Mouse (Mus musculus) kidney, adult 11 months (tissue): ENCODE measurements around the gene Rcan2.

ENCODE experiments used
- DNase-seq: peaks from one replicate; pipeline ENCODE4 v3.0.0; 2022

The Rcan2 gene

GRCm38 (mm10) chr17:44026378-44026777 lies 225.2 kb downstream of the Rcan2 start:
- DNase-seq, result no peak

DNA sequence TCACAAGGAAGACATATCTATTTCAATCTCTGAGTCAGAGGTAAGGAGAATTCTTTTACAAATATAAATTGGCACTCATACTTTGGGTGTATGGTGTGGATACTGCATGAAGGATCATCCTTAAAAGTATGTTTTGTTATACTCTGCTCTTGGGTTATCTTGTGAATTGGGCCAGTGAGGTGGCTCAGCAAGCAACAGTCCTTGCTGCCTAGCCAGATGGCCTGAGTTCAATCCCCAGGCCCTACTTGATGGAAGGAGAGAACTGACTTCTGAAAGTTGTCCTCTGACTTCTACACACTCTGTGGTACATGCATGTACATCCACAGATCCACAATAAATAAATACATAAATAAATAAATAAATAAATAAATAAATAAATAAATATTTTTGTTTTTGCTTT lies 225.6 kb downstream of the Rcan2 start:
- DNase-seq, result no peak

- DNase-seq, result no peak
These were observed 226.2 kb downstream of the Rcan2 start for GRCm38 (mm10) chr17:44027311-44027710.

DNA sequence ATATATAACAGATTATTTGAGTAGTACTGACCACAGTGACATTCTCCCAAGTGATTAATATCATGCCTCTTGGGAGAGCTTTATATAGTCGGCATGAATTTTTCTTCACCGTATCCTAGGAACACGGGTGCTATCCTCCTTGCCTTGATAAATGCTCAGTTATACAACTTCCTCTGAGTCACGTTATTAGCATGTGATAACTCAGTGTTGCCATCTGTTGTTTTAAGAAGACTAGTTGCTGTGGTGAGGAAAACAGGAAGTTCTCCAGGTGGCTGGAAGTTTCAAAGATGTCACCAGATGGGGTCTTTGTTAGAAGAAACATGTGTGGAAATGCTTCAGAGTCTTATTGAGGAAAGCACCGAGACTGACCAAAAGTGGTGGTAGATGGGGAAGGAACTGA lies 228.5 kb downstream of the Rcan2 start:
- no peak for DNase-seq

- DNase-seq, result no peak
These were observed 229.8 kb downstream of the Rcan2 start for GRCm38 (mm10) chr17:44030776-44031587.

GRCm38 (mm10) chr17:44035005-44035404 lies 233.9 kb downstream of the Rcan2 start:
- DNase-seq, result no peak

DNA sequence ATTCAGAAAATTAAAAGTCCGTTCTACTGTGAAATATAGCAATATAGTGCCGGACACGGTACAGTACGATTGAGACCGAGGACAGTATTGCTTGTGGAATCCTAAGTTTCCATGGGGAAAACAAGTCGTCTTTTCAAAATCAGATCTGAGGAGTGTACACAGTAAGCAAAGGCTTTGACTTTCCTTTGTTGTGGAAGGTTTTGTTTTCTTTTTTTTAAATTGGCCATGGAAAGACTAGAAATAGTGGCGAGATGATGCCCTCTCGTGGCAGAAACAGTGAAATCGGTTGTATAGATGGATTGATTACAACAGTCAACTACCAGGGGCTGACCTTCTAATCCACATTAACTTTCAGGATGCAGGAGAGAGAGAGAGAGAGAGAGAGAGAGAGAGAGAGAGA lies 237.5 kb downstream of the Rcan2 start:
- no peak for DNase-seq

DNA sequence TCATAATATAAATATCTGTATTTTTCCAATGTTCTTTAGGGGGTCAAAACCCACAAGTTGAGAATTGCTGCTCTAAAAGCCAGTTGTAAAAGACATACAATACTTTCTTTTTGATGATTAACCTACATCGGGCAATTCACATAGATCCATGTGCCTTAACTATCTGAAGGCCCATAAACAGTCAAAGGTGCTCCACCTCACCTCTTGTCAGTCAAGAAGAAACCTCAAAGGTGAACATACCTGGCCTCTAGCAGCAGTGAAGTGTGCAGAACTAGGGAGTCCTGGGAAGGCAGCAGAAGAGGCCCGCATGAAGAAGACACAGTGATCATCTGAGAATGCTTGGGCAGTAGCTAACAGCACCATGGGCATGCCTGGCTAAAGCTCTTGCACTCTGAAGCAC lies 239.3 kb downstream of the Rcan2 start:
- no peak for DNase-seq

- no peak for DNase-seq
These were observed 241.2 kb downstream of the Rcan2 start for GRCm38 (mm10) chr17:44042301-44042700.

GRCm38 (mm10) chr17:44042861-44043260 lies 241.7 kb downstream of the Rcan2 start:
- DNase-seq, result no peak

GRCm38 (mm10) chr17:44053427-44053826 lies 252.3 kb downstream of the Rcan2 start:
- DNase-seq, result no peak

DNA sequence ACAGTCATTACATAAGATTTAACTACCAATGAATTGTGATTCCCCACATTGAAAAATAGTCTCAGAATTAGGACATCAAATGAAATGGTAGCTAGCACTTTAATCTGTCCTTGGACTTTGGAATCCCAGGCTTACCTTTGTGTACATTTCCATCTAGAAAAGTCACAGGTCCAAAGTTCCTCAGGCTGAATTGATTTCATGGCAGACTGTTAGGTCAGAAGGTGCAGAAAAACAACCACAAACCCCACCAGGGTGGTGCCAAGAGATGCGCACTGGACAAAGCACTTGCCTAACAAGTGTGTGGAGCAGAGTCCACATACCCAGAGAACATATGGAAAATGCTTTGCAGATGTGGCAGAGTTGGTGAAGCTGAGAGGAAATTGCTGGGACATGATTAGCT lies 256.0 kb downstream of the Rcan2 start:
- DNase-seq, result no peak

DNA sequence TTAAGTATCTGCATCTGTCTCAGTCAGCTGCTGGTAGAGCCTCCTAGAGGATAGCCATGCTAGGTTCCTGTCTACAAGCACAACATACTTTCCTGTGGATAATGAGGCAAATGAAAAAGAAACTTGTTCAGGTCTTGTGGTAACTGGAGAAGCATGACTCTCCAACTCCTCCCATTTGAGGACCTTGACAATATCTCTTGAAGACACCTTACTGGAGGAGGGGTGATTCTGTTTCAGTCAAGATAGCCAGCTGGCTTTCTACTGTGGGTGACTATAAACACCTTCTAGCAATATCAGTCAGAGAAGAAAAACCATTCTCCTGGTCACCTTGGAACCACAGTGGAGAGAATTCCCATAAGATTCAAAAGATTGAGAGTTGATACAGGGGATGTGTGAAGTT lies 257.0 kb downstream of the Rcan2 start:
- DNase-seq, result no peak

DNA sequence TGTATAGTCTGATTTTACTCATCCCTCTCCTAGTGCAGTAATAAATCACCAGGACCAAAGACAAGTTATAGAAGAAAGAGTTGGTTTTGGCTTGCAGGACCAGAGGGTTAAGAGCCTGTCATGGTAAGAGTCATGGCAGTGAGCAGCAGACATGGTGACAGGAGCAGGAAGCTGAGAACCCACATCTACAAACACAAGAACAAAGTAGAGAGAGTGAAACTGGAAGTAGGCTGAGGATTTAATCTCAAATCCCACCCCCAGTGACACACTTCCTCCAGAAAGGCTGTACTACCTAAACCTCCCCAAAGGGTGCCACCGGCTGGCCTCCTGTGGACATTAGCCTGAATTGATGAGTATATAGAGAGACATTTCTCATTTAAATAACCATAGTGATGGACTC lies 259.6 kb downstream of the Rcan2 start:
- DNase-seq, result no peak

- DNase-seq, result no peak
These were observed 260.2 kb downstream of the Rcan2 start for GRCm38 (mm10) chr17:44061289-44061890.

DNA sequence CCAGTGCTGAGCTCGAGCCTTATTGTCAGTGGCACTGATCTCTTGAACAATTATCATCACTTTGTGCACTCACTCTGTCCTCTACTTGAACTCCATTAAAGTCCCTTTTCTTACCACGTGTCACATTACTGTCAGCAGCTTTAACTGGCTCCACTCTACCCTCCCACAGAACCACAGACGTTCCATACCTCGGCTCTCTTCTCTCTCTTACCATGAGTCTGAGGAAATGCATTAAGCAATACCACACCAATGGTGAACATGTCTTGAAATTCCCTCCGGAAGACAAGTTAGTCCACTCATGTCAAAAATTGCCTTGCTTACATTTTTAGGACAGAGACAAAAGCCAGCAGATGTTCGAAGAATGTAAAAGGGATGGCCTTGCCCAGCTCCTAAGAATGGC lies 267.7 kb downstream of the Rcan2 start:
- no peak for DNase-seq

GRCm38 (mm10) chr17:44071680-44072079 lies 270.5 kb downstream of the Rcan2 start:
- DNase-seq, result no peak

- no peak for DNase-seq
These were observed 274.4 kb downstream of the Rcan2 start for GRCm38 (mm10) chr17:44075601-44076000.

- DNase-seq, result peak; percentile 18
These were observed 275.0 kb downstream of the Rcan2 start for GRCm38 (mm10) chr17:44076051-44076680.

- DNase-seq, result no peak
These were observed 276.1 kb downstream of the Rcan2 start for GRCm38 (mm10) chr17:44077146-44077842.

- DNase-seq, result no peak
These were observed 276.7 kb downstream of the Rcan2 start for GRCm38 (mm10) chr17:44077843-44078160.

- DNase-seq, result peak; percentile 90
These were observed 277.6 kb downstream of the Rcan2 start, which contains the start of gene Enpp5 for GRCm38 (mm10) chr17:44078631-44079350. Gene Enpp5 (plus strand): TSS chr17:44078813.

DNA sequence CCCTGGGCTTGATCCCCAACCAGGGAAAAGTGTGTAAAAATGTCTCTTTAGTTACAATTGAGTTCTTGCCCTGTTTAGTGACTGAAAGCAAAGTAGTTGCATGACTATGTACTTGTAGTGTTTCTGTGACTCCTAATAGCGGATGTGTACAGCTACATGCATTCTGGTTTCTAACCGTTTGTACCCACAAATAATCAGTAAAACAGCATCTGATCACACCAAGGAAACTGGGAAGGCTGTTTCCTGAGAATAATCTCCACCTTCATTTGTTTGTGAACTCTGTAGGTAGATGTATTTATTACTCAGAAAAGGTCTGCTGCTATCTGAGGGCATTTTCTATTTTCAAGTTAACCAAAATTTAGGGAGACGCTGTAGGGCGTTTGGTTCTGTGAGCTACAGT lies 282.0 kb downstream of the Rcan2 start:
- DNase-seq, result no peak
